Mouse (Mus musculus) layer of hippocampus, adult 2 months (tissue): ENCODE measurements around the gene Dusp8. TPM values are rescaled to one million over a fixed set of nuclear protein-coding genes. Genes with fewer than 3 reads are reported as not detected.
A peak's percentile ranks its signal among the peaks of the same experiment; 100 is the strongest.
"Not testable (repeated sequence)": the region's sequence is repeated elsewhere in the genome, so short reads cannot be mapped to it uniquely, and the experiment has no call there.

Experiments
- DNase-seq, 2 experiments: peaks; one replicate each; pipeline ENCODE4 v3.0.0; 2022; ENCODE audit warnings: low spot score in 2 of 2
- H3K27ac ChIP-seq: fragments of 200-600 bp; 2 replicates; pipeline ENCODE4 v1.8.1; 2022
- H3K4me3 ChIP-seq: fragments of 200-600 bp; 2 replicates; pipeline ENCODE4 v1.8.1; 2022; ENCODE audit warnings: mild to moderate bottlenecking
- CTCF ChIP-seq: fragments of 200-600 bp; conservative IDR thresholded peaks from 2 replicates; pipeline ENCODE4 v1.8.1; 2022; ENCODE audit warnings: antibody characterized with exemption, mild to moderate bottlenecking, moderate library complexity
- long read RNA-seq, 2 experiments: library from polyadenylated mRNA; stranded (forward); transcript quantifications; one replicate each; pipeline ENCODE4 v2.0.0; 2021; ENCODE audit warnings: borderline mapping rate in 2 of 2
- total RNA-seq, 2 experiments: library from RNA; stranded (reverse); gene quantifications; 2 replicates each; pipeline ENCODE4 v1.2.3; 2021

Dusp8 gene
- total RNA-seq = 100 to 1,000 TPM; 126 to 127 TPM
- long read RNA-seq, experiment 1, full-length matches to known transcripts = 41 of 77 reads
- long read RNA-seq, experiment 1, partial matches to known transcripts = 2 of 77 reads
- long read RNA-seq, experiment 1, other reads (novel, unspliced or antisense) = 34 of 77 reads
- long read RNA-seq, experiment 2, full-length matches to known transcripts = 54 of 98 reads
- long read RNA-seq, experiment 2, partial matches to known transcripts = 3 of 98 reads
- long read RNA-seq, experiment 2, other reads (novel, unspliced or antisense) = 41 of 98 reads

DNA sequence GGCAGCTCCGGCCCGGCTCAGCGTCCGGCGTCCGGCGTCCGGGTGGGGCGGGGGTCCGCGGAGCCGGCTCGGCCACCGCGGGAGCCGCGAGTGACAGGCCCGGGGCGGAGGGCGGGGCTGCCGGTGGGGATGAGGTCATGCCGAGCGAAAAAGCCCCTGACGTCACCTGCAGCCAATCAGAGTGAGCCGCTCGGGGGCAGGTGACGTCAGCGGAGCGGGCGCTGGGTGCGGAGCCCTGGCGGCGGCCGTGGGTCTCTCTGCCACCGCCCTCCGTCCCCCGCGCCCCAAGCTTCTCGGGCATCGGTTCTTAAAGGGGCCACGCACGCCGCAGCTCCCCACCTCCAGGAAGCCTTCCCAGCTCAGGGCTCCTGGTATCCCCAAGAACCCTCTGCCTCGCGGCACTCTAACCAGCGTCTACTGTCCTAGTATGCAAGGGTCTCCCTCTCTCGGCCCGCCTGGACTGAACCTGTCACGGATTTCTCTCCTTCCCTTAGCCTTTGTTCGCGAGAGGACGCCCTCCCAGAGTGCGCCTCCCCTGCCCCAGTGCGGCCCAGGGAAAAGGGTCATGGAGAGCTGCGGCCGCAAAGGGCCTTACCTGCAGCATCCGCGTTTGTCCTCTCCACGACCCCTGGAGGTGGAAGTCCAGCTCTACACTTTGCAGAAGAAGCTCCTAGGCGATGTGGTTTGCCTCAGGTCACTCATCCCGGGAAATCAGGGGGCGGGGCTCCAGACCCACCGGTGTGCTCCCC lies at the start of gene Dusp8:
Gene Dusp8 (minus strand): TSS at position 661 of the 749 bp plus-strand sequence.
- TF ChIP-seq CTCF = peak; percentile 62
- H3K27ac ChIP-seq = peak within 1 kb of the TSS; percentile 99
- peak; percentile 92 to 95 for DNase-seq

DNA sequence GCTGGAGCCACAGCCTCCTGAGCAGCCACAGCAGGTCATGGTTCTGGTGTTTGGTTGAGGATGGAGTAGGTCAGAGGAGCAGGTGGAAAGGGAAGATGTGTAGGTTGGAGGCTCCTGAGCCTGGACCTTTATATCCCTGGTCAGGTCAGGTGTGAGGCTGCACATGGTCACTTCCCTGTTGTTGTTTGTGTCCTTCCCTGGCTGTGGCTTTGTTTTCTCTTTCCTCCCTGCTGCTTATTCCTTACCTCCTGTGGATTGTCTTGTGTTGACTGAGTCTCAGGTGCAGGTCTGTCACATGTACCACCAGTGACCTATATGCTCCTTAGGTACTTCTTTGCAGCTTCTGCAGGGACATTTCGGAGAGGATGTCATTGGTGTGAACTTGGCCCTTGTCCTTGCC lies 48.9 kb upstream of the Dusp8 start, which contains the start of gene Gm45337:
Gene Gm45337 (minus strand): TSS at position 101 of the 400 bp plus-strand sequence.
- Histone ChIP-seq H3K4me3 (no peak within 1 kb of the TSS), H3K27ac (no peak within 1 kb of the TSS)
- DNase-seq = no peak
- no peak for TF ChIP-seq CTCF

More for the DNA sequence above, at the start of gene Dusp8:
- peak within 1 kb of the TSS; percentile 93 for H3K4me3 ChIP-seq

DNA sequence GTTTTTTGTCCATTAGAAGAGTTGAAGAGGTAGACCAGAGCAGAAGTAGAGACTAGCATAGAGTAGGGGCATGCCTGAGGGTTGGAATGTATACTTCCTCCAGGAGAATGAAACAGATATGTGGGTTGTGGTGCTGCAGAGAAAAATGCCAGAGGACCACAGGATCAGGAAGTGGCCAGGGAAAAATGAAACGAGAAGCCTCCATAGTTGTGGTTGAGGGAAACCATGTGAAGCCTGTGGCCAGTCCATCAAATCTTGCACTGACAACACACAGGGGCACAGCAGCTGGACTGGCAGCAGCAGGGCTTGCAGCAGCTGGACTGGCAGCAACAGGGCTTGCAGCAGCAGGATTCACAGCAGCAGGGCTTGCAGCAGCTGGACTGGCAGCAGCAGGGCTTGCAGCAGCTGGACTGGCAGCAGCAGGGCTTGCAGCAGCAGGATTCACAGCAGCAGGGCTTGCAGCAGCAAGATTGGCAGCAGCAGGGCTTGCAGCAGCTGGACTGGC lies 47.9 kb upstream of the Dusp8 start:
- not testable (repeated sequence) for H3K4me3 ChIP-seq, DNase-seq, H3K27ac ChIP-seq

DNA sequence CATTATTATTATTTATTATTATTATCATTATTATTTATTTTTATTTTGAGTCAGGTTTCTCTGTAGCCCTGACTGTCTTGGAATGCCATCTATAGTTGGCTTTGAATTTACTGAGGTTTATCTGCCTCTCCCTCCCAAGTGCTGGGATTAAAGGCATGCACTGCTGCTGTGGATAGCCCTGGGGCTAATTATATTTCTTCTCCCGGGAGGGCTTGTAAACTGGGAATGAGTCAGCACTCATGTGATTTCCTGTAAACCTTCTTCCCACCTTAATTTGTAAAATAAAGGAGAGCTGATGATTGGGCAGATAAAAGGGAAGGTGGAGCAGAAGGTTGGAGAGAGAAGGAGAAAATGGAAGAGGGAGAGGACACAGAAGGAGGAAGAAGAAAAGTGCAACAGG lies 45.1 kb upstream of the Dusp8 start:
- no peak for TF ChIP-seq CTCF
- no peak overlapping the region for H3K4me3 ChIP-seq
- H3K27ac ChIP-seq = no peak overlapping the region
- no peak for DNase-seq

DNA sequence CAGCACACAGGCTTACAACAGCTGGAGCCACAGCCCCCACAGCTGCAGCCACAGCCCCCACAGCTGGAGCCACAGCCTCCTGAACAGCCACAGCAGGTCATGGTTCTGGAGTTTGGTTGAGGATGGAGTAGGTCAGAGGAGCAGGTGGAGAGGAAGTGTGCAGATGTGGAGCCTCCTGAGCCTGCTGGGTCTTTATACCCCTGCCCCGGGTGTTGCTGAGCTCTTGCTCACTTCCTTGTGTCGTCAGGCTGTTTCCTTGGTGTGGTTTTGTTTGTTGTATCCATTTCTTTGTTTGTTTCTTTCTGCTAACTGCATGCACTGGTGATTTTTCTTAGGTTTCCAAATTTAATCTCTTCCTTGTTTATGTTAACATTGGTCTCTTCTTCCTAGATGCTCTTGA lies 40.3 kb upstream of the Dusp8 start, which contains the start of gene Gm39115:
Gene Gm39115 (minus strand): TSS at position 101 of the 400 bp plus-strand sequence.
- H3K4me3 ChIP-seq, DNase-seq, H3K27ac ChIP-seq: not testable (repeated sequence)

DNA sequence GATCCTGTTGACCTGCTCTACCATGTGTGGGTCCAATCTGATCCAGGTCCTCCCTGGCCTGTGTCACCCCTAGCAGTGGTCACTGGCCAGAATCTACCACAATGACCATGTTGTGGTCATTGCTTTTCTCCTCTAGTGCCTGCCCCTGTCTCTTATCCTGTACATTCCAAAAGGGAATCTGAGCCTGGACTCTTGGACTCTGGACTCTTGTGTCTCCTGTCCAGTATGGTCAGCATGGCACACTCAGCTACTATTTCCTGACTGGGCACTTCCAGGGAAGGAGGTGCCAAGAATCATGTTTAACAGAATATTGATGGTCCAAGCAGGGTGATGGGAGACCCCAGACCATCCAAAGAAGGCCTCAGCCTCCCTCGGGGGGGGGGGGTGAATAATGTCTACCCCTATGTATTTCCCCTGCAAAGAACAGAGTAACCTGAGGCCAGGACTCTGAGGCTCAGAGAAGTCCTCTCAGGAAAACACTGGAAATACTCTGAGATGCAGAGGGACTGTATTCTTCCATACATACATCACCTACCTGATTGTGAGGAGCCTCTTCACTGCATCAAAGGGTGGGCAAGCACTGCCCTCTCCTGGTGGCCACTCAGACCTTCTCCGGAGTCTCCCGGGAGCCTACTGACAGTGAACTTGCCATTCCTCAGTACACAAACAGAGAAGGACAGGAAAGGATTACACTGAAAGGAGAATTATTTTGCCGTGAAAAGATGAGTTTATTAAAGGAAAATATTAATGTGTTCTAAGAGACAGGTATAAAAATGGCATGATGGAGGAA lies 38.8 kb upstream of the Dusp8 start:
- Histone ChIP-seq H3K27ac (no peak overlapping the region), H3K4me3 (no peak overlapping the region)
- DNase-seq = peak in 1 of 2 experiments; percentile 12
- TF ChIP-seq CTCF = peak; percentile 71

DNA sequence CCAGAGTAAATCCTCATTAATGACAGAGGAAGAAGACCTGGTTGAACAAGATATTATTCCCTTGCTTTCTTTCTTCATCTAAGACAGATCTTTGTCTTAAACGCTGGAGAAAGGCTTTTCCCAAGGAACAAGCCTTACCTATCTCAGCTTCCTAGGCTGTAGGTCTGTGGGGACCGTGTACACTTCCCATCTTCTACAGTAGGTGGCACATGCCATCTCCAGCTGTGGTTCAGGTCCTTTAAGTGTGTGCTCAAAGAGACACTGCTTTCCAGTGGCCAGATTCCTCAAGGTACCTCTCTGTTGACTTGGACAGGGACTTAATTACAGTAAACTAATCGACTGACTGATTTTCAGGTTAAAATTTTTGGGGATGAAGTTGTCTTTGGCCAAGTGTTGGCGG lies 33.2 kb upstream of the Dusp8 start:
- TF ChIP-seq CTCF = no peak
- no peak overlapping the region for H3K27ac ChIP-seq
- H3K4me3 ChIP-seq = no peak overlapping the region
- DNase-seq = no peak

DNA sequence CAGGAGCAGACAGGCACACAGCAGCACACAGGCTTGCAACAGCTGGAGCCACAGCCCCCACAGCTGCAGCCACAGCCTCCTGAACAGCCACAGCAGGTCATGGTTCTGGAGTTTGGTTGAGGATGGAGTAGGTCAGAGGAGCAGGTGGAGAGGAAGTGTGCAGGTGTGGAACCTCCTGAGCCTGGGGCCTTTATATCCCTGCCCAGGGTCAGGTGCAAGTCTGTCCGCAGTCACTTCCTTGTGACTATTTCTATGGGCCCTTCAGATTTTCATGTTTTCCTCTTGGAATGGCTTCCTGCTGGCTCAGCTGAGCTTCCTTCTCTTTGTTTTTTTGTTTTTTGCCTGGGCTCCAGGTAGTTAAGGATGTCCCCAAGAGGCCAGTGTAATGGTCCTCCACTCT lies 25.0 kb upstream of the Dusp8 start, which contains the start of gene Gm45618:
Gene Gm45618 (minus strand): TSS at position 101 of the 400 bp plus-strand sequence.
- not testable (repeated sequence) for H3K27ac ChIP-seq, DNase-seq, H3K4me3 ChIP-seq

DNA sequence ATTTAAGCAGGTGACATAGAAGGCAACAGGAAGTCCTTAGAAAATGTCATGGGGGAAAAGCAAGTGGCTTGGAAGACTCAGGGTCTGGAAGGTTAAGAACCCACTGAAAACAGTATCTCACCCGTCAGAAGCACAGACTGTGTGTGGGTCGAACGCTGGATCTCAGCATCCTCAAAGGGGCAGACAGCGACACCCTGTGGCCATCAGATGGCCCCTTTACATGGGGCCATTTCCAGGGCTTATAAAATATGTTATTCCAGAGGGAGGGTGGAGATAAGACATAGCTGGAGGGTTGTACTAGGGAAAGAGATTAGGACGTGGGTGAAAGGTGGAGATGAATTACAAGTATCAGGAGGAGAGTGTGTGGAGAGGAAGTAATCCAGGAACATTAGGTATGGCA lies 24.0 kb upstream of the Dusp8 start:
- Histone ChIP-seq H3K4me3 (no peak overlapping the region), H3K27ac (no peak overlapping the region)
- peak in 1 of 2 experiments; percentile 42 for DNase-seq
- TF ChIP-seq CTCF = peak; percentile 78

DNA sequence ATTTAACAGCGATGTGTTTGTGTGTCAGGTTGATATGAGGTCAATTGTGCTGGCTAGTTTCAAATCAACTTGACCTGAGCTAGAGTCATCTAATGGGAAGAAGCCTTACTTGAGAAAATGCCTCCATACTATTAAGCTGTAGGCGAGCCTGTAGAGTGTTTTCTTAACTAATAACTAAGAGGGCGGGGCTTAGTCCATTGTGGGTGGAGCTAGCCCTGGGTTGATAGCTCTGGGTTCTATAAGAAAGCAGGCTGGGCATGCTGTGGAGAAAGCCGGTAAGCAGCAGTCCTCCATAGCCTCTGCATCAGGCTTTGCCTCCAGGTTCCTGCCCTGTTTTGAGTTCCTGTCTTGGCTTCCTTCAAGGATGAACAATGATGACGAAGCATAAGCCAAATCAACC lies 9.1 kb upstream of the Dusp8 start:
- no peak overlapping the region for H3K4me3 ChIP-seq
- DNase-seq = no peak
- TF ChIP-seq CTCF = no peak
- no peak overlapping the region for H3K27ac ChIP-seq

DNA sequence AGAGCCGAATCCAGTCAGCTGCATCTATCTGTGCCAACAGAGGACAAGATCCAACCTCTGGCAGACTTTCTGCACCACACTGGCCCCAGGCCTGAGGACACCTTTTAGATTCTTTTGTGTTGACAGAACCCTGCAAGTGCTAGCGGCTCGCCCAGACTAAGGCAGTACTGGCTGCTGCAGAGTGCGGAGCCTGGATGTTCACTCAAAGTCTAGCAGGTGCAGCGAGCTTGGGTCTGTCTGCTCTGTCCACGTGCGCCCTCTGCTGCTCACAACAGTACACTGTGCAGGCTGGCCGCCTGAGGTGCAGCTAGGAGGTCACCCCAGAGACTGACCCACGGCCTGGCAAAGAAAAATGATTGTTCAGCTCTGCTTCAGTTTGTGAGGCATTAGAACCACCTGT lies 2.1 kb upstream of the Dusp8 start:
- peak; percentile 68 to 80 for DNase-seq
- no peak overlapping the region for H3K27ac ChIP-seq
- peak; percentile 98 for TF ChIP-seq CTCF
- no peak overlapping the region for H3K4me3 ChIP-seq

DNA sequence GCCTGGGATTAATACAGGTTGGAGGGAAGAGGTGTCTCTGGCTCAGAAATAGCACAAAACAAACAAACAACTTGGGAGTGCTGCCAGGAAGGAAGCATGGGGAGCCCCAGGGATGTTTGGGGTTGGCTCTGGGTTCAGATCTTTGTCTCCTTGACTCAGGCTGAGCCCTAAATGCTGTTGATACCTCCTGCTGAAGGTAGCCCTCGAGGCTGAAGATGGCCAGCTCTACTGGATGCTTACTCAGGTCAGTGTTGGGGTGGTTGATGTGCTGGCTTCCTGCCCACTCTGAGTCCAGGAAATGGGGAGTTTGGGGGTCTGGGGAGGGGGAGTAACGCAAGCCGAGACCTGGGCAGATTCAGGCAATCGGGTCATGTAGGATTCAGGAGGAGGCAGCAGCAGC lies 1.1 kb upstream of the Dusp8 start:
- no peak overlapping the region for H3K27ac ChIP-seq
- TF ChIP-seq CTCF = no peak
- no peak overlapping the region for H3K4me3 ChIP-seq
- no peak for DNase-seq
